Mouse (Mus musculus) layer of hippocampus, adult 18-20 months (tissue): ENCODE measurements at regions not wholly inside any gene's neighbourhood (a gene's known extent, or its start where the extent isn't known, plus 50 kb on each side); places are given as distances from the start of the nearest gene placed in this dataset.
A peak's percentile ranks its signal among the peaks of the same experiment; 100 is the strongest.

Experiments used
- DNase-seq, 2 experiments: peaks; one replicate each; pipeline ENCODE4 v3.0.0; 2022; ENCODE audit warnings: low spot score in 2 of 2

DNA sequence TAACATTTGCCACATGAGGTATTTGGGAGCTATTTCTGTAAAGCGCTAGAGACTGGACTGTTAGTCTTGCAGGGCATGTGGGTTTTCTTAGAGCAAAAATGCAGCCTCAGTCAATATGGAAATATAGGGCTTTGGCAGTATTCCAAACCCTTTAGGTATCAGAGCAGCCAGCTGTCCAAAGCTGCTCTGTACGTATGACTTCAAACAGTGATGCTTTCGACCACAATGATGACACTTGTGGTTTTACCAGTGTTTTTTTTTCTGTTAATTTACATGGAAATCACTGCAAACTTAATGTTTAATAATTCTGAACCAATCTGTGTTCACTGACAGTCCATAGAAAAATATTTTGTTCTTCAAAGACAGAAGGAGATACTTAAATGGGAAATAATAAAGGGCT, 743.0 kb downstream of the Brinp3 start:
- DNase-seq: no peak

DNA sequence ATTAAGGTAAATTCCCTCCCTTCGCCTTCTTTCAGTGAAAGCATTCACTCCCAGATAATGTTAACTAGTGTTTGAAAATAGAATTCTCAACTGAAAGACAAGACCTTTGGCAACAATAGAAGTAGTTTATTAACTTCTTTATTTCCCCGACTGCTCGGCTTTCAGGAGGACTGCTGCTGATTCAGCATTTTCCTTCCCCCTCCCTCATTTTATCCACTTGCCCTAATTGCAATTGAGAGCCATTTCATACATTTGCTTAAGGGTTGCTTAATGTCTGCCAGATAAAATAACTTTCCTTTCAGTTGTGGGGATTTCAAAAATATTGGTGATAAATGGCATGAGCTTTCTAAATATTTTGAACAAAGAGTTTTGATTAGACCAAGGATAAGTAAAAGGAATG, 744.5 kb downstream of the Brinp3 start:
- no peak for DNase-seq

DNA sequence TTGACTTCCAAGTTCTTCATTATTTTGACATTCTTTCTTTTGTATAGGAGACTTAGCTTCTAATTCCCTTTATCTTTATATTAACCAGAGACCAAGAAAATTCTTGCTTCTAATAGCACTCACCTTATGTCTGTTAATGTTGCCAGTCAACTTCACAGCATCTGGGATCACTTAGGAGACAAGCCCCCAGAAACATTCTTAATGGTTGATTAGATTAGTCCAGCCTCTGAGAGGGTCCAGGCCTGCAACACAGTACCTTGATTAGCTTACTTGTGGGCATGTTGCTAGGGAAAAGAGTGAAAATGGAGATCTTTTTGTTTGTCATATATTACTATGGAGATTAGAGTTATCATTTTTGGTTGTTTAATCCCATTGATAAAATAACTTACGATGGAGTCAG, 778.8 kb downstream of the Brinp3 start:
- DNase-seq: no peak

DNA sequence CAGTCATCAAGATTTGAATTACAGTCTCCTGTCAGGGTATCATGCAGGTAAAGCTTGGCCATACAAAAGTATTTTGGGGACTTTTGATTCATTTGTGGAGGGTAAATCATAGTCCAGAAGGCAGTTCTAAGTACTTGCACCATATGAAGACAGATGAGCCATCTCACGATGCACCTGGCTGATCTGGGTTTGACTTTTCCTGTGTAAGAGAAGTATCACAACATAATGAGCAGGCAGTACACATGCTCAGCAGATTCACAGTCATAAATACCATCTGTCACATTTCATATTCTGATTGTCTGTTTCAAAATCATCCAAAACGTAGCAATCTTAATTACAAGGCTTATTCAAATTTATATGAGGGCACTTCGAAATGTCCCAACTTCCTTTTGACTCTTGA, 796.6 kb downstream of the Brinp3 start:
- peak in 1 of 2 experiments; percentile 24 for DNase-seq

DNA sequence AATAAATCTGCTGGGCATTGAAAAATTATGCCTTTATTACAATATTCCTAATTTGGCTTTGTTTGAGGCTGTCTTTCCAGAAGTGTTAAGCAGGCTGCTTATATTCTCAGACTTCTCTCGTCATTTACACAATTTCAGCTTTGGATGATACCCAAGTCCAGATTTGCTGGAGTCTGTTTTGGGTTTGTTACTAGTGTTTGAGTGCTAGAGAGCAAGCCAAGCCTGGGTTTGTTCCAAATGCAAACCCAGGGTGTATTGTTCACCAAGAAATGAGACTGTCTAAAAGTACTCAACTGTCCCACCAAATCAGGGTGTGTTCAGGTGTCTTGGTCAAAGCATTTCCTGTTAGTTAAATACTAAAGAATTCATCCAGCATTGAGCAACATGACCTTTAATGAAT, 814.7 kb downstream of the Brinp3 start:
- DNase-seq: peak; percentile 13 to 80

DNA sequence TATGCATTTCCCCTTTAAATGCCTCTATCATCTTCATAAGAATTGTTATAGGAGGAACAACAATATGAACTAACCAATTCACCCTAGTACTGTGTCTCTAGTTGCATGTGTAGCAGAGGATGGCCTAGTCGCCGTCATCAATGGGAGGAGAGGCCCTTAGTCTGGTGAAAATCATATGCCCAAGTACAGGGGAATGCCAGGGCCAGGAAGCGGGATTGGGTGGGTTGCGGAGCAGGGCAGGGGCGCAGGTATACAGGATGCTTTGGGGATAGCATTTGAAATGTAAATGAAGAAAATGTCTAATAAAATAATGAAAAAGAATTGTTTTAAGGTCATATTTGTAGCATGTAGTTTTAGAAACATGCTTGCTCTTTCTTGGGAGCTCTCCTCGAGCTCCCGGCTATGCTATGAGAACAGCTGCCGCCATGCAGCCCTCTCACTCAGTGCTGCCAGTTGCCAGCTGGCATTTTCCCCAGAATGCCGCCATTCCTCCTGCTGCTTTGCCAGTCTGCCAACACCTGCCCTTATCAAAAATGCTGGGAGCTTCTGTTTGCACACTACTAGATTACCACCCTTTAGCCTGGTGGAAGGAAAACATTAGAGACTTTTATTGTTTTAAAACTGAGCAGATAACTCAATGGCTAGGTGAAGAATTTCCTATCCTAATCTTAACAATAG, 848.9 kb downstream of the Brinp3 start:
- peak; percentile 82 to 85 for DNase-seq

DNA sequence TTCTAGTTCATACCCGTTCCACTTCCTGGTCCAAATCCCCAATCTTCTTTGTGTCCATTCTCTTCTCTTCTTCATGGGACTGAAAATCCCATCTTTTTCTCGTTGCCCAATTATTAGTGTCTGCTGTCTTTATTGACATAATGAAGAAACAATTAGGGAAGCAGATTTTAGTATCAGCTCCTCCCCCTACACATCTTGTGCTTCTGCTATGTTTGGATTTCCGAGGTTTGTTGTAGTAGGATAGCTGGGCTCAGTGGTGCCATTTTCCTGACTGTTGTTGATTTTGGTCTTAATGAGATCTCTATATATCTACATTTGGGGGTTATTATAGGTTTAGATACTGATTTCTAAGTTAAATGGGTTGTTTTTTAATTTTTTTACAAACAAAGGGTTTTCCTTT, 849.5 kb downstream of the Brinp3 start:
- DNase-seq: no peak
